Mouse (Mus musculus): ENCODE measurements around the gene Efcab3. TPM values are rescaled to one million over a fixed set of nuclear protein-coding genes. Genes with fewer than 3 reads are reported as not detected.

Efcab3 gene
- polyA plus RNA-seq, 1 experiment from 2014 or later: not detected

DNA sequence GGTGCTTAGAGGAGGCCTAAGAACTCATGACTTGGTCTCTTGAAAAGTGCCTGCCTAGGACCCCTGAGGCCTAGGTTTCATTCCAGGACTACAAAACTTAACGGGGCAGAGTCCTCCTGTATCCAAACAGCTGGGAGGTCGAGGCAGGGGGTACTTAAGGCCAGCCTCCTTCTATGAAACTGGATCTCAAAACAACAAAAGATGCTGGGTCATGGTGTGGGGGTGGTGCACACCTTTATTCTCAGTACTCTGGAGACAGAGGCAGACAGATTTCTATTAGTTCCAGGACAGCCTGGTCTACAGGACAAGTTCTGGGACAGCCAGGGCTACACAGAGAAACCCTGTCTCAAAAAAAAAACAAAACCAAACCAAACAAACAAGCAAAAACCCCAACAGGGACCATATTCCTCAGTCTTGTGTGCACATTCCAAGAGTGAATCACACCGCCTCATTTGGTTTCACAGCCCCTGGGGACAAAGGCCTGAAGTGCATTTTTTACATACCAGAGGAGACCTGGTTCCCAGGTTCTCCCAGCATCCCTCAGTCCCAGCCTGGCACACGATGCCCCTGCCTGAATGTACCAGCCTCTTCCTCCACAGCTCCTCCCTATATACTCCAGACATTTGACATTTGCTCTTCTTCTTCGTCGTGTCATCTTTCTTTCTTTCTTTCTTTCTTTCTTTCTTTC lies 96.4 kb downstream of the Efcab3 start:
- H3K9me3 ChIP-seq (replicated peaks): peaks cover 4% of the 10 kb centered on the region; the same call in 1 of the 2 replicates
- H3K4me2 ChIP-seq: no peak overlapping the region
- peaks cover 4% of the 10 kb centered on the region for H3K36me3 ChIP-seq (replicated peaks)
- 60% methylated on average over 6 of the region's 6 CpGs for WGBS (ENCODE audit: insufficient replicate concordance)
- no peak for ATAC-seq (ENCODE audit: insufficient read depth)
- H3K9ac ChIP-seq: no peak overlapping the region
- H3K27me3 ChIP-seq: peaks cover 5% of the 10 kb centered on the region; the same call in 1 of the 2 replicates
- no peak overlapping the region for H3K4me3 ChIP-seq (replicated peaks)
- peaks cover 50% of the 10 kb centered on the region for H3K4me1 ChIP-seq (replicated peaks)
- no peak overlapping the region for H3K27ac ChIP-seq (replicated peaks)

- no peak for ATAC-seq (ENCODE audit: insufficient read depth)
- no peak overlapping the region for H3K9ac ChIP-seq
- WGBS (ENCODE audit: insufficient replicate concordance): 82% methylated on average over 2 of the region's 2 CpGs
- H3K4me2 ChIP-seq: no peak overlapping the region
- H3K4me3 ChIP-seq (replicated peaks): no peak overlapping the region
- peaks cover 8% of the 10 kb centered on the region for H3K36me3 ChIP-seq (replicated peaks)
- H3K4me1 ChIP-seq (replicated peaks): peaks cover 35% of the 10 kb centered on the region
- no peak overlapping the region for H3K27ac ChIP-seq (replicated peaks)
- H3K9me3 ChIP-seq (replicated peaks): peaks cover 12% of the 10 kb centered on the region
- H3K27me3 ChIP-seq: peaks cover 18% of the 10 kb centered on the region
Observed at GRCm38 (mm10) chr11:105161411-105161810, 98.0 kb downstream of the Efcab3 start.

DNA sequence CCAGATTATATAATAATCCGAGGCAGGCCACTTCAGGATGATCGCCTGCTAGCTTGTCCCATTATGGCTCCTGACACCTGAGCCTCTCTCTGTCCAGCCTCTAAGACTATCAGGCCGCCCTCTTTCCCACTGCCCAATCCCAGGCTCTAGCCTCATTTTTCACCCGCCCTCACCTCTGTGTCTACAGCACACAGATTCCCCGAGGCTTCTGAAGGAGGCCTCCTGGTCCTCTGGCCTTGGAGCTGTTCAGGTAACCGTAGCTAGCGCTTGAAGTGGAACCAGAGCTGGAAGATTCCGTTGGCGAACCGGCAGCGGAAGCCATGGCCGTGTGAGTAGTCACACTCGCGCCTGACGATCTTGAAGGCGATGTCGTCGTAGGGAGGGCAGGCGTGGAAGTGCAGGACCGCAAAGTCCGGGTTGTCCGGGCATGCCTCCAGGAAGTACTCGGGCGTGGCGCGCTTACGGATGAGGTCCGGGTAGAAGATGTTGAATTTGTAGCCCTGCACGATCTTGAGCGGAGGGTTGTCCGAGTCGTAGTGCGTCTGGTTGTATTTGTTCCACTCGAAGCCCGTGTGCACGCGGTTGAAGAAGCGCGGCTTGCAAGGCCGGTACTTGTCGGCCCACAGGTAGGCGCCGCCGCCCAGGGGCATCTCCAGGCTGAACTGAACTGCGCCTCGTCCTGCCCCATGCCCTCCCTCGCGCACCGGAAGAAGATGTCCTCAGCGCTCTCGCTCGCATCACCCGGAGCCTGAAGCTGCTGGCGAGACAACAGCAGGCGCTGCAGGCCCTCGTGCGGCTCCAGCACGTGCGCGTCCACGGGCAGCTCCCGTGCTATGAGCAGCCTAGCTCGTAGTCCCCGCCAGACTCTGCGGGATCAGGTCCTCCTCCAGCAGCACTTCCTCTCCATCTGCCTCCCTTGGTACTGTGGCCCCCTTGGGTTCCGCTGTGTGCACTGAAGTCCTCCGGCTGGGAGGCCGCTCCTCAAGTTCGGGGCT lies 101.4 kb downstream of the Efcab3 start:
- whole genome bisulfite sequencing (ENCODE audit: insufficient replicate concordance): 76% methylated on average over 69 of the region's 69 CpGs
- H3K27ac ChIP-seq (replicated peaks): no peak overlapping the region
- H3K4me3 ChIP-seq (replicated peaks): no peak overlapping the region
- H3K9ac ChIP-seq: no peak overlapping the region
- peaks cover 18% of the 10 kb centered on the region for H3K27me3 ChIP-seq
- peaks cover 12% of the 10 kb centered on the region for H3K9me3 ChIP-seq (replicated peaks)
- H3K4me2 ChIP-seq: no peak overlapping the region
- H3K36me3 ChIP-seq (replicated peaks): peaks cover 8% of the 10 kb centered on the region
- ATAC-seq (ENCODE audit: insufficient read depth): peak; percentile 4; the same call in 1 of the 2 replicates
- peaks cover 2% of the 10 kb centered on the region; the same call in 1 of the 2 replicates for H3K4me1 ChIP-seq (replicated peaks)

GRCm38 (mm10) chr11:105166780-105167179 lies 103.4 kb downstream of the Efcab3 start:
- no peak overlapping the region for H3K4me3 ChIP-seq (replicated peaks)
- peaks cover 10% of the 10 kb centered on the region for H3K4me1 ChIP-seq (replicated peaks)
- H3K27me3 ChIP-seq: peaks cover 18% of the 10 kb centered on the region
- peaks cover 8% of the 10 kb centered on the region for H3K36me3 ChIP-seq (replicated peaks)
- no peak overlapping the region for H3K27ac ChIP-seq (replicated peaks)
- no peak for ATAC-seq (ENCODE audit: insufficient read depth)
- 78% methylated on average over 10 of the region's 10 CpGs for WGBS (ENCODE audit: insufficient replicate concordance)
- H3K9me3 ChIP-seq (replicated peaks): peaks cover 12% of the 10 kb centered on the region
- no peak overlapping the region for H3K4me2 ChIP-seq
- H3K9ac ChIP-seq: no peak overlapping the region

Other genes with a start within 250 kb of the Efcab3 start
- 15.1 and 15.6 TPM in 2 replicates for gene Mettl2, start 62.8 kb downstream of the Efcab3 start, polyA plus RNA-seq (2015; fragmentation: Nextera tagmentation; extraction: Ambion mirVana)
- not detected in 2 replicates for gene Gm10842, start 83.3 kb downstream of the Efcab3 start, polyA plus RNA-seq (2015; fragmentation: Nextera tagmentation; extraction: Ambion mirVana)
- gene Tlk2, start 115.2 kb downstream of the Efcab3 start, polyA plus RNA-seq (2015; fragmentation: Nextera tagmentation; extraction: Ambion mirVana): 7.0 and 7.3 TPM in 2 replicates
- gene Mrc2, start 229.1 kb downstream of the Efcab3 start, polyA plus RNA-seq (2015; fragmentation: Nextera tagmentation; extraction: Ambion mirVana): 0.64 and 0.77 TPM in 2 replicates

All from liver, embryonic 15.5 days (tissue).